Mouse (Mus musculus) CH12.LX (cell line): ENCODE results near the gene Plch2. TPM values are rescaled to one million over a fixed set of nuclear protein-coding genes. Genes with fewer than 3 reads are reported as not detected.

Experiments used
- DNase-seq: peaks from one replicate; pipeline ENCODE4 v3.0.0-alpha.2; 2013; ENCODE audit errors: extremely low read depth
- H3K27ac ChIP-seq: 2 replicates; pipeline ENCODE4 v1.5.1; 2012; ENCODE audit warnings: low read depth, mild to moderate bottlenecking, control low read depth, moderate library complexity; ENCODE audit not compliant: insufficient read depth
- H3K27me3 ChIP-seq: replicated peaks from 2 replicates; pipeline ENCODE3; 2012; ENCODE audit warnings: inconsistent platforms
- H3K36me3 ChIP-seq, 2 experiments: replicated peaks in 1 of 2; 2 replicates each; pipeline versions ENCODE3 to v1.6.1; 2012; ENCODE audit warnings: inconsistent platforms in 1 of 2, low read length in 1 of 2, mild to moderate bottlenecking in 1 of 2, mixed read lengths in 1 of 2, moderate library complexity in 1 of 2; ENCODE audit not compliant: control insufficient read depth in 1 of 2, insufficient read depth in 1 of 2
- H3K4me1 ChIP-seq, 2 experiments: 2 replicates each; pipeline ENCODE4 v1.6.1; 2012; ENCODE audit warnings: inconsistent platforms in 1 of 2, moderate library complexity in 1 of 2; ENCODE audit not compliant: insufficient read depth in 2 of 2, control insufficient read depth in 1 of 2
- H3K4me2 ChIP-seq: 2 replicates; pipeline ENCODE4 v1.6.1; 2012; ENCODE audit warnings: low read depth, mild to moderate bottlenecking, control low read depth; ENCODE audit not compliant: poor library complexity, insufficient read depth, severe bottlenecking
- H3K4me3 ChIP-seq, 3 experiments: fragments of 150-350 bp in 1 of 3; sonication (generic) in 1 of 3; replicated peaks in 1 of 3; 2 replicates each; pipeline versions ENCODE3 to v1.5.1; 2011 to 2012; ENCODE audit warnings: low read depth in 2 of 3, low read length in 2 of 3, mild to moderate bottlenecking in 2 of 3, moderate library complexity in 2 of 3, control low read depth in 1 of 3, improper control_type of control experiment in 1 of 3, inconsistent platforms in 1 of 3, mixed read lengths in 1 of 3; ENCODE audit not compliant: poor library complexity in 1 of 3
- H3K79me2 ChIP-seq: replicated peaks from 2 replicates; pipeline ENCODE4 v1.6.1; 2012; ENCODE audit warnings: mild to moderate bottlenecking, moderate library complexity; ENCODE audit not compliant: control insufficient read depth, poor library complexity, insufficient read depth, severe bottlenecking; ENCODE audit errors: extremely low read depth
- H3K9ac ChIP-seq: 2 replicates; pipeline ENCODE4 v1.6.1; 2012; ENCODE audit warnings: low read depth, mild to moderate bottlenecking, control low read depth, moderate library complexity; ENCODE audit not compliant: insufficient read depth
- H3K9me3 ChIP-seq: replicated peaks from 2 replicates; pipeline ENCODE3; 2012; ENCODE audit warnings: low read length, inconsistent platforms, mixed read lengths
- CHD1 ChIP-seq: IDR thresholded peaks from 2 replicates; pipeline ENCODE4 v1.6.1; 2012; ENCODE audit warnings: low read depth, low read length, improper control_type of control experiment, inconsistent platforms
- EP300 ChIP-seq: IDR thresholded peaks from 2 replicates; pipeline ENCODE4 v1.6.1; 2011; ENCODE audit warnings: low read length, improper control_type of control experiment
- ETS1 ChIP-seq: conservative IDR thresholded peaks from 2 replicates; pipeline ENCODE4 v1.6.1; 2012; ENCODE audit warnings: low read depth, mild to moderate bottlenecking, inconsistent platforms, low read length, improper control_type of control experiment, moderate library complexity
- IRF4 ChIP-seq: IDR thresholded peaks from 2 replicates; pipeline ENCODE4 v1.6.1; 2014; ENCODE audit warnings: low read depth, mild to moderate bottlenecking, inconsistent platforms, low read length, improper control_type of control experiment
- JUN ChIP-seq: IDR thresholded peaks from 2 replicates; pipeline ENCODE4 v1.6.1; 2011; ENCODE audit warnings: low read depth, mild to moderate bottlenecking, low read length, improper control_type of control experiment, moderate library complexity; ENCODE audit not compliant: insufficient read depth
- KAT2A ChIP-seq: IDR thresholded peaks from 2 replicates; pipeline ENCODE4 v1.6.1; 2012; ENCODE audit warnings: low read length, improper control_type of control experiment, inconsistent platforms; ENCODE audit not compliant: insufficient replicate concordance
- MXI1 ChIP-seq: IDR thresholded peaks from 2 replicates; pipeline ENCODE4 v1.6.1; 2011; ENCODE audit warnings: mild to moderate bottlenecking, low read depth, low read length, improper control_type of control experiment
- PAX5 ChIP-seq: IDR thresholded peaks from 2 replicates; pipeline ENCODE4 v1.6.1; 2012; ENCODE audit warnings: low read length, inconsistent platforms, mixed read lengths
- POLR2AphosphoS2 ChIP-seq: IDR thresholded peaks from 2 replicates; pipeline ENCODE4 v1.6.1; 2011; ENCODE audit warnings: low read depth, low read length, improper control_type of control experiment
- TCF12 ChIP-seq: IDR thresholded peaks from 2 replicates; pipeline ENCODE4 v1.6.1; 2014; ENCODE audit warnings: low read depth, mild to moderate bottlenecking, inconsistent platforms, low read length, improper control_type of control experiment
- USF2 ChIP-seq: conservative IDR thresholded peaks from 2 replicates; pipeline ENCODE4 v1.6.1; 2011; ENCODE audit warnings: low read depth, low read length, improper control_type of control experiment
- ZC3H11A ChIP-seq: IDR thresholded peaks from 2 replicates; pipeline ENCODE4 v1.6.1; 2012; ENCODE audit warnings: low read depth, mild to moderate bottlenecking, inconsistent platforms, low read length, improper control_type of control experiment
- dilution Hi-C: fragments of 300-500 bp; cut with MboI; formaldehyde crosslinking; loops from 2 replicates; pipeline ENCODE4 v1.14.3; 2020; ENCODE audit warnings: low sequenced_read_pairs; ENCODE audit not compliant: extremely low pct_unique_long_range_greater_than_20kb, extremely low pct_ligation_motif_present
- in situ Hi-C: fragments of 300-500 bp; cut with MboI; formaldehyde crosslinking; loops from 3 replicates; pipeline ENCODE4 v1.14.3; 2019; ENCODE audit warnings: low sequenced_read_pairs, low pct_ligation_motif_present, low pct_unique_long_range_greater_than_20kb, mixed read lengths
- polyA plus RNA-seq: library from polyadenylated mRNA; unstranded; fragments of >175 nt; gene quantifications from 2 replicates; pipeline ENCODE4 v1.2.1, GENCODE M21; 2012; ENCODE audit warnings: low read depth; ENCODE audit not compliant: insufficient read length
- total RNA-seq, 2 experiments: library from RNA; depleted of rRNA; stranded (reverse); fragments of 300-350 nt in 1 of 2; fragments of >200 nt in 1 of 2; gene quantifications; 2 replicates each; pipeline ENCODE4 v1.2.3; 2012 to 2014

The Plch2 gene
- total and polyA plus RNA-seq, 3 experiments: 0.04 to 0.47 (median 0.17) TPM

DNA sequence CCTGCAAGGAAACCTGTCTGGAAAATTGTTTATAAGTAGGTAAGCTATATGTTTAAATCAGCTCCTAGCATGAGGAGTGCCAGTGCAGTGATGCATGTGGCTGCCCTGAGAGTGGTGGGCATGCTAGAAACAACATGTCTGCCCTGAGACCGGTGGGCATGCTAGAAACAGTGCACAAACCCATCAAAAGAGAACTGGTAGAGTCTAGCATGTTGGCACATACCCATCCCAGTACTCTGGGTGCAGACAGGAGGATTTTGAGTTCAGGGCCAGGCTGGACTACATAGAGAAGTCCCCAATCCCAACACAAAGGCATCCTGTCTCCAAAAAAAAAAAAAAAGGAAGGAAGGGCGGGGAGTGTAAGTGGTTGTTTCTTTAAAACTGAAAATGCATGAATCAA is 121.8 kb downstream of the Plch2 start:
- Histone ChIP-seq H3K9ac (no peak overlapping the region), H3K27me3 (no peaks in the 10 kb centered on the region), H3K4me2 (no peak overlapping the region), H3K36me3 (no peaks in the 10 kb centered on the region), H3K79me2 (no peaks in the 10 kb centered on the region), H3K4me1 (peaks cover 29 to 57% of the 10 kb centered on the region in 2 experiments), H3K27ac (no peak overlapping the region)
- no peak for DNase-seq
- in situ Hi-C loops: loop anchor here (25.0 kb wide), 1 partner anchor 797 kb away; the partner anchor contains the start of genes Trp73 and Wrap73
- no peak for TF ChIP-seq ETS1
- no peak for TF ChIP-seq MXI1
- TF ChIP-seq EP300: no peak
- no peak for TF ChIP-seq IRF4
- TF ChIP-seq POLR2AphosphoS2: no peak
- no peak for TF ChIP-seq PAX5
- no peak for TF ChIP-seq TCF12
- no peak for TF ChIP-seq USF2
- TF ChIP-seq JUN: no peak
- no peak for TF ChIP-seq KAT2A
- TF ChIP-seq, all 38 proteins: peak for 0
- H3K4me3 ChIP-seq: no peak overlapping the region
- dilution Hi-C loops: no loop called here
- H3K9me3 ChIP-seq: no peaks in the 10 kb centered on the region

DNA sequence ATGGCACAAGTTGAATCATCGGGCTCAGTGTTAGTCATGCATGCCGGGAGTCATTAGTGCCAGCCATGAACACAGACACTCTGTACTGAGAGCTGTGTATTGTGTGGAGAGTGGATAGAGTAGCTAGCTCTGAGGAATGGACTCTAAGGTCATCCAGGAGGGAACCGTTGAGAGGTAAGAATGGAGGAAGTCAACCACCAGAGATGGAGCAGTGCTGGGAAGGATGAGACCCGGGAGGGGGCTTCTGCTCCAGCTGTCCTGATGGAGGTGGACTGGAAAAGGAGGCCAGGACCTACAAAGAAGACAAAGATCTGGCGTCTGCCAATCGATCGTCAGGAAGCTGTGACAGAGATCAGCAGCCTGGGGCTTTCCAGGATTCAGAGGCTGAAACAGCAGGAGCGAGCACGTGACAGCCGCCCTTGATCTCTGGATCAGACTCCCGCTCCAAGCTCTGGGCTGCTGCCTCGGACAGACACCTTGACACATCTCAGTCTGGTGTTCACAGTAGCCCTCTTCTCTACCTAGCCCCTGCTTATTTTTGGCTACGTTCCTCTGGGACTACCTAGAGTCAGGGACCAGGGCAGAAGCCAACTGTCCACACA is 123.2 kb downstream of the Plch2 start:
- H3K4me1 ChIP-seq: peaks cover 26 to 58% of the 10 kb centered on the region in 2 experiments
- no peak overlapping the region for H3K4me2 ChIP-seq
- no peaks in the 10 kb centered on the region for H3K9me3 ChIP-seq
- no peak overlapping the region for H3K9ac ChIP-seq
- H3K4me3 ChIP-seq: no peak overlapping the region
- H3K27ac ChIP-seq: no peak overlapping the region
- H3K36me3 ChIP-seq: no peaks in the 10 kb centered on the region
- dilution Hi-C loops: no loop called here
- no peaks in the 10 kb centered on the region for H3K27me3 ChIP-seq
- no peak for TF ChIP-seq KAT2A
- no peak for TF ChIP-seq CHD1
- no peak for TF ChIP-seq ZC3H11A
- in situ Hi-C loops: loop anchor here (25.0 kb wide), 1 partner anchor 796 kb away; the partner anchor contains the start of genes Trp73 and Wrap73
- no peaks in the 10 kb centered on the region for H3K79me2 ChIP-seq
- no peak for DNase-seq

Other genes starting within 250 kb of the Plch2 start
- not detected in 2 replicates for gene Ttc34, start 219.3 kb downstream of the Plch2 start, total RNA-seq (2012; rRNA removed)
- not detected in 2 replicates for gene Ttc34, start 219.3 kb downstream of the Plch2 start, total RNA-seq (2014; rRNA removed)
- not detected in 2 replicates for gene Ttc34, start 219.3 kb downstream of the Plch2 start, polyA plus RNA-seq
- 2.0 and 3.9 TPM in 2 replicates for gene Mmel1, start 187.2 kb downstream of the Plch2 start, total RNA-seq (2012; rRNA removed)
- 2.0 and 2.2 TPM in 2 replicates for gene Mmel1, start 187.2 kb downstream of the Plch2 start, total RNA-seq (2014; rRNA removed)
- gene Mmel1, start 187.2 kb downstream of the Plch2 start, polyA plus RNA-seq: 0.70 and 0.71 TPM in 2 replicates
- gene Fam213b, start 157.6 kb downstream of the Plch2 start, total RNA-seq (2012; rRNA removed): 28.3 and 49.8 TPM in 2 replicates
- 6.1 and 7.5 TPM in 2 replicates for gene Fam213b, start 157.6 kb downstream of the Plch2 start, total RNA-seq (2014; rRNA removed)
- gene Fam213b, start 157.6 kb downstream of the Plch2 start, polyA plus RNA-seq: 5.5 and 7.0 TPM in 2 replicates
- 68.3 and 109 TPM in 2 replicates for gene Tnfrsf14, start 128.2 kb downstream of the Plch2 start, total RNA-seq (2012; rRNA removed)
- gene Tnfrsf14, start 128.2 kb downstream of the Plch2 start, total RNA-seq (2014; rRNA removed): 21.0 and 25.9 TPM in 2 replicates
- gene Tnfrsf14, start 128.2 kb downstream of the Plch2 start, polyA plus RNA-seq: 19.8 and 20.0 TPM in 2 replicates
- 6.2 and 6.8 TPM in 2 replicates for gene Hes5, start 95.9 kb downstream of the Plch2 start, total RNA-seq (2012; rRNA removed)
- gene Hes5, start 95.9 kb downstream of the Plch2 start, total RNA-seq (2014; rRNA removed): 2.1 and 2.7 TPM in 2 replicates
- gene Hes5, start 95.9 kb downstream of the Plch2 start, polyA plus RNA-seq: 1.5 and 1.7 TPM in 2 replicates
- 30.6 and 34.7 TPM in 2 replicates for gene Pank4, start 92.7 kb downstream of the Plch2 start, total RNA-seq (2012; rRNA removed)
- 27.6 and 28.1 TPM in 2 replicates for gene Pank4, start 92.7 kb downstream of the Plch2 start, total RNA-seq (2014; rRNA removed)
- 22.4 and 23.2 TPM in 2 replicates for gene Pank4, start 92.7 kb downstream of the Plch2 start, polyA plus RNA-seq
- gene Pex10, start 10.2 kb upstream of the Plch2 start, total RNA-seq (2012; rRNA removed): 15.7 and 21.9 TPM in 2 replicates
- 9.2 and 10.2 TPM in 2 replicates for gene Pex10, start 10.2 kb upstream of the Plch2 start, total RNA-seq (2014; rRNA removed)
- 14.2 and 15.6 TPM in 2 replicates for gene Pex10, start 10.2 kb upstream of the Plch2 start, polyA plus RNA-seq
- gene Rer1, start 29.6 kb upstream of the Plch2 start, total RNA-seq (2012; rRNA removed): 126 and 138 TPM in 2 replicates
- 221 and 232 TPM in 2 replicates for gene Rer1, start 29.6 kb upstream of the Plch2 start, total RNA-seq (2014; rRNA removed)
- gene Rer1, start 29.6 kb upstream of the Plch2 start, polyA plus RNA-seq: 123 and 135 TPM in 2 replicates
- 7.1 and 8.7 TPM in 2 replicates for gene Morn1, start 29.8 kb upstream of the Plch2 start, total RNA-seq (2012; rRNA removed)
- 4.0 and 4.2 TPM in 2 replicates for gene Morn1, start 29.8 kb upstream of the Plch2 start, total RNA-seq (2014; rRNA removed)
- 3.8 and 6.3 TPM in 2 replicates for gene Morn1, start 29.8 kb upstream of the Plch2 start, polyA plus RNA-seq
- gene Ski, start 165.8 kb upstream of the Plch2 start, total RNA-seq (2012; rRNA removed): 9.9 and 10.1 TPM in 2 replicates
- 3.3 and 4.1 TPM in 2 replicates for gene Ski, start 165.8 kb upstream of the Plch2 start, total RNA-seq (2014; rRNA removed)
- gene Ski, start 165.8 kb upstream of the Plch2 start, polyA plus RNA-seq: 14.1 and 17.9 TPM in 2 replicates
- 42.1 and 45.0 TPM in 2 replicates for gene Faap20, start 193.0 kb upstream of the Plch2 start, total RNA-seq (2012; rRNA removed)
- 24.1 and 31.0 TPM in 2 replicates for gene Faap20, start 193.0 kb upstream of the Plch2 start, total RNA-seq (2014; rRNA removed)
- 35.7 and 36.4 TPM in 2 replicates for gene Faap20, start 193.0 kb upstream of the Plch2 start, polyA plus RNA-seq